Mouse (Mus musculus): ENCODE measurements around the gene Gm49321. TPM values are rescaled to one million over a fixed set of nuclear protein-coding genes. Genes with fewer than 3 reads are reported as not detected.

The Gm49321 gene
- polyA plus RNA-seq (2015; fragmentation: Nextera tagmentation; extraction: Ambion mirVana): 13.1 and 14.8 TPM in 2 replicates

DNA sequence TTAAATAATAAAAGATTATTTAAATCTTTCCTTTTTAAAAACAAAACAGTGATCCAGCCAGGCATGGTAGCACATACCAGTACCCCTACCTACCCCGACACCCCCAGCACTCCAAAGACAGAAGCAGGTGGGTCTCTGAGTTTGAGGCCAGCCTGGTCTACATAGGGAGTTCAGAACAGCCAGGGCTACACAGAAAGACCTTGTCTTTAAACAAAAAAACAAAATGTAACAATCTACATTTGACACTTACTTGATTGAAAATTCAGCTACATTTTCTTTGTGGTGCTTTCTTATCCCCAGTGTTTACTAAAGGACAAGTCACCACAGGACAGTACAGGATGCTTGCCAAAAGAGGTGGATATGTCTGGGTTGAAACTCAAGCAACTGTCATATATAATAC, at the start of gene Gm49321:
Gm49321 (plus strand) TSS at position 301 of the 400 bp plus-strand sequence.
- Histone ChIP-seq H3K9ac (replicated peaks; ENCODE audit: low read length) (no peak within 1 kb of the TSS), H3K4me1 (ENCODE audit: insufficient read depth, low read length) (no peaks in the 10 kb centered on the region), H3K27ac (ENCODE audit: low read length) (no peak within 1 kb of the TSS), H3K27me3 (ENCODE audit: insufficient read depth, low read length) (no peaks in the 10 kb centered on the region), H3K9me3 (ENCODE audit: low read length) (no peaks in the 10 kb centered on the region), H3K36me3 (ENCODE audit: insufficient read depth, low read length) (peaks cover 46% of the 10 kb centered on the region), H3K4me2 (replicated peaks; ENCODE audit: low read depth, low read length) (no peak within 1 kb of the TSS), H3K4me3 (ENCODE audit: low read length) (no peak within 1 kb of the TSS)
- no peak for ATAC-seq (ENCODE audit: low FRiP score, low TSS enrichment)
- 96% methylated on average over 1 of the region's 1 CpGs for WGBS

DNA sequence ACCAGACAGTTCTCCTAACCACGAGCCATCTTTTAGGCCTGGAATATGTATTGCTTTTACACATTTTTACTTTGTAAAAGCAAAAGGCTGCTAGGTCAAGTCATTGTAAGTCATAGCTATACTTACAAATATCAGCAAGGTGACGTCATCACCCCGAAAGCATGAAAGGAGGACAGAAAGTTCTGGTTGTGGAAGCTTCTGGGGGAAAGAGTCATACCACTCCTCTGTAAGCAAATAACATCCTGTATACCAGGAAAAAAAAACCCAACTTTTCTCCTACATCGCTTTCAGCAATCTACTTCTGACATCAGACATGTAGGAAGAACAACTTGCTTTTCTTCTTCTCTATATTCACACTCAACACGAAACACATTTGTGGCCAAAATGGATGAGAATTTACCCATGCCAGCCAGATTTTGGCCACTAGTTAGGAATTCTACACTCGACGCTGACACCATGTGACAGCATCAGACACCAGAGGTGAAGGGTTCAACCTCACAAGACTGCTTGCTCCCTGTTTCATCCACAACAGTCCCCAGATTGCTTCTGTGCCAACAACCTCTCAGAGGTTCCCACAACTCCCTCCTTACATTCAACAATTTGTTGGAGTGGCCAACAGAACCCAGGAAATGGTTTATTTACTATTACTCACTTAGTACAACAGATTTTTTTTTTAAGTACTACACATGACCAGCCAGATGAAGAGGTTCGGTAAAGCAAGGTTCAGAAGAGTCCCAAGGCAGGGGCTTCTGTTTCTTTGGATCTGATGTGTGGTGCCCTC, 49.3 kb upstream of the Gm49321 start:
- 87% methylated on average over 8 of the region's 8 CpGs for WGBS
- H3K4me2 ChIP-seq (replicated peaks; ENCODE audit: low read depth, low read length): no peak overlapping the region

DNA sequence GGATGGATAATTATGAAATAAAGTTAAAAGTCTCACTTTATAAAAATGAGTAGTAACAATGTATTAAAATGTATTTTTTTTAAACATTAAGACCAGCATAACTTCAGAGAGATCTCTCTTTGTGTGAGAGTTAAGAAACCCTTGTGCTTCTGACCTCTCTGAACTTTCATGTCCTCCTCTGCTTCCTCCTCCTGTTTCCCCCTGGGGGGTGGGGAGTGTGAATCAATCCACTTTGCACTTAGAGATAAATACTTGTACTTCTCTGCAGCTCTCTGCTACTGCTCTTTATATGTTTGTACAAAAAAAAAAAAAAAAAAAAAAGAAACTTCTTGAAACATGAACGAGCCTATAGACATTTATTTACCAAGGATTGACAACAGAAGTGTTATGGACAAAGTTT, 47.9 kb upstream of the Gm49321 start:
- no peaks in the 10 kb centered on the region for H3K9me3 ChIP-seq (ENCODE audit: low read length)
- no peak overlapping the region for H3K27ac ChIP-seq (ENCODE audit: low read length)
- no peak overlapping the region for H3K4me2 ChIP-seq (replicated peaks; ENCODE audit: low read depth, low read length)
- no peaks in the 10 kb centered on the region for H3K36me3 ChIP-seq (ENCODE audit: insufficient read depth, low read length)
- H3K27me3 ChIP-seq (ENCODE audit: insufficient read depth, low read length): no peaks in the 10 kb centered on the region
- H3K4me3 ChIP-seq (ENCODE audit: low read length): no peak overlapping the region
- no peak overlapping the region for H3K9ac ChIP-seq (replicated peaks; ENCODE audit: low read length)
- WGBS: 44% methylated on average over 1 of the region's 1 CpGs
- no peak for ATAC-seq (ENCODE audit: low FRiP score, low TSS enrichment)
- 0 out of 2 replicates have a peak, but pooled peaks cover 5% of the 10 kb centered on the region for H3K4me1 ChIP-seq (ENCODE audit: insufficient read depth, low read length)

More for the DNA sequence above, 49.3 kb upstream of the Gm49321 start:
- Histone ChIP-seq H3K27me3 (ENCODE audit: insufficient read depth, low read length) (no peaks in the 10 kb centered on the region), H3K36me3 (ENCODE audit: insufficient read depth, low read length) (no peaks in the 10 kb centered on the region), H3K9ac (replicated peaks; ENCODE audit: low read length) (no peak overlapping the region), H3K4me1 (ENCODE audit: insufficient read depth, low read length) (peaks cover 9% of the 10 kb centered on the region), H3K27ac (ENCODE audit: low read length) (no peak overlapping the region), H3K4me3 (ENCODE audit: low read length) (no peak overlapping the region), H3K9me3 (ENCODE audit: low read length) (no peaks in the 10 kb centered on the region)
- ATAC-seq (ENCODE audit: low FRiP score, low TSS enrichment): no peak

DNA sequence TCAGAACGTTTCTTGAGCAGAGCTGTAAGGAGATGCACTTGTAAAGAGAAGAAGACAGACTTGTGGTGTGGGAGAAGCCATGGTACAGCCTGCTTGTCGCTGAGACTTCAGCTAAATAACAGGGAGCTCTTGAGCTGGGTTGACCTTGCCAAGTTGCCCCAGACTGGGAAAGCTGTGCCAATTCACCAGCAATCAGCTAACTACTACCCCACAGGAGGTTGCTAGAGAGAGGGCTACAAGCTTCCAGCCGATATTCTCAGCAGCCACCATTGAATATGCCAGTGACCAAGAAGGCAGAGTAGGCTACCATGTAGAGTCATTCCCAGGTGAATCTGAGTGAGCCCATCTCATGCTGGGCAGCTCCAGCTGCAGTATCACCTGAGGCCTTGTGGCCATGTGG, 47.4 kb upstream of the Gm49321 start:
- no peak overlapping the region for H3K9ac ChIP-seq (replicated peaks; ENCODE audit: low read length)
- no peak overlapping the region for H3K4me2 ChIP-seq (replicated peaks; ENCODE audit: low read depth, low read length)
- whole genome bisulfite sequencing: 76% methylated on average over 3 of the region's 3 CpGs
- H3K4me3 ChIP-seq (ENCODE audit: low read length): no peak overlapping the region
- H3K27ac ChIP-seq (ENCODE audit: low read length): no peak overlapping the region
- no peaks in the 10 kb centered on the region for H3K27me3 ChIP-seq (ENCODE audit: insufficient read depth, low read length)
- ATAC-seq (ENCODE audit: low FRiP score, low TSS enrichment): no peak
- H3K9me3 ChIP-seq (ENCODE audit: low read length): no peaks in the 10 kb centered on the region
- 0 out of 2 replicates have a peak, but pooled peaks cover 5% of the 10 kb centered on the region for H3K4me1 ChIP-seq (ENCODE audit: insufficient read depth, low read length)
- no peaks in the 10 kb centered on the region for H3K36me3 ChIP-seq (ENCODE audit: insufficient read depth, low read length)

DNA sequence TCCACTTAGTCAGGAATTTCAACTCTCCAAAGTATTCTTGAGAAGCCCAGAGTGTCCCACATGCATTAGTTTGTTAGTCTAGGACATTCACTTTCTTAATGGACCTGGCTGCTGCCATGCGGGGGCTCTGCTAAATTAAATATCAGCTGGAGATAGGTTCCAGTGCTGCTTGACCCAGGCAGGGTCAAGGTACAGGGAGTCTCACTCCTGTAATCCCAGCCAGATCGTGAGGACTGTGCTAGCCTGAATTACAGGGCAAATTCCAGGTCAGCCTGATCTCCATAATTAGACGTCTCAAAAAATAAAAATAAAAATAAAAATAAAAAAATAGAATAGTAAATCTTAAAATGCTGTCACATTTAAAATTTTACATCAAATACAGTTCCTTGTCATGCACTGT, 44.8 kb upstream of the Gm49321 start:
- Histone ChIP-seq H3K4me3 (ENCODE audit: low read length) (no peak overlapping the region), H3K4me1 (ENCODE audit: insufficient read depth, low read length) (0 out of 2 replicates have a peak, but pooled peaks cover 5% of the 10 kb centered on the region), H3K36me3 (ENCODE audit: insufficient read depth, low read length) (no peaks in the 10 kb centered on the region), H3K27me3 (ENCODE audit: insufficient read depth, low read length) (no peaks in the 10 kb centered on the region), H3K4me2 (replicated peaks; ENCODE audit: low read depth, low read length) (no peak overlapping the region), H3K27ac (ENCODE audit: low read length) (no peak overlapping the region), H3K9me3 (ENCODE audit: low read length) (no peaks in the 10 kb centered on the region), H3K9ac (replicated peaks; ENCODE audit: low read length) (no peak overlapping the region)
- no peak for ATAC-seq (ENCODE audit: low FRiP score, low TSS enrichment)
- WGBS: 31% methylated on average over 3 of the region's 3 CpGs

DNA sequence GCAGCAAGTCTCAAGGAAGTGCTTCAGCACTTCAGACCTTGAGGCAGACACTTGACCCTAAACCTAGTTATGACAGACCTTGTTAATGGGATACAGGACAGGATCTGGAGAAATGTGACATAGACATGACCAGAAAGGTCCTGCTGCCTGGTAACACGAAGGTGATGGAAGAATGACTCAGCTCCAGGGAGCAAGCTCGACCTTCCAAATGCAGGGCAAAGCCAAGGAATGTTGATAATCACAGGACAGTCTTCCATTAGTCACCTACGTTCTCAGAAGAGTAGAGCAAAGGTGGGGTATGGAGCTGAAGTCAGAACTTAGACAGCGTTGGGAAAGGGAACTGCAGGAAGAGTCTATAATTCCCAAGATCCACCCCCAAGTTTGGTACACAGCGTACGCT, 42.6 kb upstream of the Gm49321 start:
- 81% methylated on average over 6 of the region's 6 CpGs for WGBS
- H3K27me3 ChIP-seq (ENCODE audit: insufficient read depth, low read length): no peaks in the 10 kb centered on the region
- H3K9me3 ChIP-seq (ENCODE audit: low read length): no peaks in the 10 kb centered on the region
- ATAC-seq (ENCODE audit: low FRiP score, low TSS enrichment): no peak
- H3K4me2 ChIP-seq (replicated peaks; ENCODE audit: low read depth, low read length): no peak overlapping the region
- H3K4me3 ChIP-seq (ENCODE audit: low read length): no peak overlapping the region
- no peaks in the 10 kb centered on the region for H3K36me3 ChIP-seq (ENCODE audit: insufficient read depth, low read length)
- no peak overlapping the region for H3K9ac ChIP-seq (replicated peaks; ENCODE audit: low read length)
- no peaks in the 10 kb centered on the region for H3K4me1 ChIP-seq (ENCODE audit: insufficient read depth, low read length)
- H3K27ac ChIP-seq (ENCODE audit: low read length): no peak overlapping the region

DNA sequence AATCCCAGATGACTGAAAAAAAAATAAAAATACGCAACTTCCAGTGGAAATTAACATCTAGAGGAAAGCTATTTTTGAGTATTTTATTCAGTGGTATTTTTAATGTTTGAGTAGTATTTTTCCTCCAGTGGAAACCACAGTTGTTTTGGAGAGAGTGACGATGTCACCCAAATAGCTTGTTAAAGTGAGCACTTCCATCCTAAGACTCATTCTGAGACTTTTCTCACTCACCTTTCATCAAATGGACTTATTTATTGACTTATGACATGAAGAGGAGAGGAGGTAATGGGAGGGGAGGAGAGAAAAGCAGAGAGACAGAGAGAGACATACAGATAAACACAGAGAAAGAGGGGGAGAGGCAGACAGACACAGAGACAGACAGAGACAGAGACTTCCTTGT, 41.8 kb upstream of the Gm49321 start:
- WGBS: 87% methylated on average over 2 of the region's 2 CpGs
- Histone ChIP-seq H3K4me1 (ENCODE audit: insufficient read depth, low read length) (no peaks in the 10 kb centered on the region), H3K9ac (replicated peaks; ENCODE audit: low read length) (no peak overlapping the region), H3K9me3 (ENCODE audit: low read length) (no peaks in the 10 kb centered on the region), H3K4me3 (ENCODE audit: low read length) (no peak overlapping the region), H3K27ac (ENCODE audit: low read length) (no peak overlapping the region), H3K27me3 (ENCODE audit: insufficient read depth, low read length) (no peaks in the 10 kb centered on the region), H3K4me2 (replicated peaks; ENCODE audit: low read depth, low read length) (no peak overlapping the region), H3K36me3 (ENCODE audit: insufficient read depth, low read length) (no peaks in the 10 kb centered on the region)
- ATAC-seq (ENCODE audit: low FRiP score, low TSS enrichment): no peak

DNA sequence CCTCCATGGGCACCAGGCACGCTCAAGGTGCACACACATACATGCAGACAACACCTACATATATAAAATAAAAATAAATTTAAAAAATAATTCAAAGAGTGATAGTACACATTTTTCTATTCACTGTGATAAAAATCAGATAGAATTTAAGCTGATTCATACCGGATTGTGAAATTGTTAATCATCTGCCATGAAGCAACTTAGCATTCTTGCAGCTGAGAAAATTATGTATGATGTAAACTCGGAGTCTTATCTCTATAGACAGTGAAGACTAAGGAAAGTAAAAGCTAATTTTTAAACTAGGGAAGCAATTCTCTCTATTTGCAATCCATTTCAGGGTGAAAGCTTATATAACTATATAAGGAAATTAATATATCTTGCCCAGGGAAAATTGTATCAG, 41.0 kb upstream of the Gm49321 start:
- Histone ChIP-seq H3K4me1 (ENCODE audit: insufficient read depth, low read length) (no peaks in the 10 kb centered on the region), H3K27me3 (ENCODE audit: insufficient read depth, low read length) (no peaks in the 10 kb centered on the region), H3K9me3 (ENCODE audit: low read length) (no peaks in the 10 kb centered on the region), H3K36me3 (ENCODE audit: insufficient read depth, low read length) (no peaks in the 10 kb centered on the region), H3K9ac (replicated peaks; ENCODE audit: low read length) (no peak overlapping the region), H3K27ac (ENCODE audit: low read length) (no peak overlapping the region), H3K4me2 (replicated peaks; ENCODE audit: low read depth, low read length) (no peak overlapping the region), H3K4me3 (ENCODE audit: low read length) (no peak overlapping the region)
- WGBS: 80% methylated on average over 3 of the region's 3 CpGs
- no peak for ATAC-seq (ENCODE audit: low FRiP score, low TSS enrichment)

DNA sequence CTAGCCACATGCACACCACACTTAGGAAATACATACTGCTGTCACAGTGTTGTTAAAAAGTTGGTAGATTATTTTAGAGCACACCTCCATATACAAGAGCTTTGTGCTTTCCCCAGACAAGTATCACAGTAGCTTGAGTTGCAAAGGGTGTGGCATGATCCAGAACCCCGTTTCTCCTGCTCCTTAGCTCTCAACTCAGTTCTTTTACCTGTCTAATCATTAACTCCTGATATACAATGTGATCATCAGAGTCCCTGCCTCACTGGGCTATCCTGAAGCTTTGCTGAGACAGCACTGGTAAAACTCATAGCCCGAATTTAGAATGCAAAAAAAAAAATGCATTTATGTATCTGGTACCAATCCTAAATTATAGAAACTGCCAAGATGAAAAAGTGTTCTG, 39.2 kb upstream of the Gm49321 start:
- no peak for ATAC-seq (ENCODE audit: low FRiP score, low TSS enrichment)
- Histone ChIP-seq H3K4me2 (replicated peaks; ENCODE audit: low read depth, low read length) (no peak overlapping the region), H3K9ac (replicated peaks; ENCODE audit: low read length) (no peak overlapping the region), H3K4me3 (ENCODE audit: low read length) (no peak overlapping the region), H3K4me1 (ENCODE audit: insufficient read depth, low read length) (no peaks in the 10 kb centered on the region), H3K27ac (ENCODE audit: low read length) (no peak overlapping the region), H3K27me3 (ENCODE audit: insufficient read depth, low read length) (no peaks in the 10 kb centered on the region), H3K36me3 (ENCODE audit: insufficient read depth, low read length) (no peaks in the 10 kb centered on the region), H3K9me3 (ENCODE audit: low read length) (no peaks in the 10 kb centered on the region)
- WGBS: 69% methylated on average over 2 of the region's 2 CpGs

DNA sequence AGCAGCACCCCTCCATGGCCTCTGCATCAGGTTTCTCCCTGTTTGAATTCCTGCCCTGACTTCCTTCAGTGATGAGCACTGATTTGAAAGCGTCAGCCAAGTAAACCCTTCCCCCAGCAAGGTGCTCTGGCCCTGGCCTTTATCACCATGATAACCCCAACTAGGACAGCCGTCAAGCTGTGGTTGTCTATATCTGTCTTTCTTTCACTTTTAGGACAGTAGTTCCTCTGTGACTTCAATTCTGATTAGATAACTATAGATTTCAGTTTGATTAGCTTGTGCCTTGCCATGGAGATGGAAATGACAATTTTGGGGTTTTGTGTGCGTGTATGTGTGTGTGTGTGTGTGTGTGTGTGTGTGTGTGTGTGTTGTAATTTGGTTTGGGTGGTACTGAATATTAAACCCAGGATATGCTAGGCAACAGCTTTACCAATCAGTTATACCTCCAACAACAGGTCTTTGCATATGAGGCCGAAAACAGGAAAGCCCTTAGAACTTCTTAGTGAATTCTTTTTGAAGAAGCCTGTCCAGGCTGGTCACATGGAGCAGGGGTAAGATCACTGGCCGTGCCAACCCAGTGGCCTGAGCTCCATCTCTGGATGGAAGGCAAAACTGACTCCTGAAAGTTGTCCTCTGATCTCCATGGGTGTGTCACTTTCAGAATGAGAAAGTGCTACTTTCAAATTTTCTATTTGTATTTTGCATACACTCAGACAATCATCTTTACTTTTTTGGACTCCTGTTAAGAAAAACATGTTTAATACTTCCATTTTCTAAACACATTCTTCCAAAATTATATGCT, 33.1 kb upstream of the Gm49321 start:
- WGBS: 83% methylated on average over 5 of the region's 5 CpGs
- no peak overlapping the region for H3K9ac ChIP-seq (replicated peaks; ENCODE audit: low read length)

More for the DNA sequence above, 33.1 kb upstream of the Gm49321 start:
- H3K27ac ChIP-seq (ENCODE audit: low read length): no peak overlapping the region
- no peak overlapping the region for H3K4me2 ChIP-seq (replicated peaks; ENCODE audit: low read depth, low read length)
- H3K36me3 ChIP-seq (ENCODE audit: insufficient read depth, low read length): no peaks in the 10 kb centered on the region
- H3K9me3 ChIP-seq (ENCODE audit: low read length): no peaks in the 10 kb centered on the region
- ATAC-seq (ENCODE audit: low FRiP score, low TSS enrichment): no peak
- H3K27me3 ChIP-seq (ENCODE audit: insufficient read depth, low read length): no peaks in the 10 kb centered on the region
- H3K4me1 ChIP-seq (ENCODE audit: insufficient read depth, low read length): 0 out of 2 replicates have a peak, but pooled peaks cover 6% of the 10 kb centered on the region
- H3K4me3 ChIP-seq (ENCODE audit: low read length): no peak overlapping the region

Measured in kidney, embryonic 16.5 days (tissue).